Comparison of ENCODE assay signal across 16 mouse cellular contexts in the genomic region with DNA sequence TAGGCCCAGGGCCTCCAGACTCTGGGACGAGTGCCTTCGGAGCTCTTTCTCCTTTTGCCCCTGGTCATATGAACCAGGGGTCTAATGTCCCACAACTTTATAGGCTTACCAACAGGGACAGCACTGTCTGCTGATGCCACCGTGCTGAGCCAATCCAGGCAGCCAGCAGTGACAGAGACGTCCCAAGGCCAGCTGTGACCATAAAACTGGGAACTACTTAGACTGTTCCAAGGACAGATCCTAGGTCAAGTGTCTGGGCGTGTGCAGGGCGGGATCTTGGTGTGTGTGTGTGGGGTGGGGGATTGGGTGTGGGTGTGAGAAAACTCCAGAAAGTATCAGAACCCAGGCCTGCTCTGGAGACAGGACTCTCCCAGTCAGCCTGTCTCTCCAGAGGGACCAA. TPM values are rescaled to one million over a fixed set of nuclear protein-coding genes. Genes with fewer than 3 reads are reported as not detected.
A peak's percentile ranks its signal among the peaks of the same experiment; 100 is the strongest.
DNase-seq lines count a peak whose midpoint lies in the region; ATAC-seq and TF ChIP-seq lines count a peak whose summit lies in the region.
"Had no signal": no experiment of that assay in that cellular context is flagged by ENCODE, and none has a peak within 500 bp of the region (broad histone marks: within the 10 kb centered on the region; RNA-seq: fewer than 3 reads in every experiment).

No protein-coding gene starts in this region.

- ATAC-seq in forebrain, postnatal 0 days, result no peak
- no peak for ATAC-seq in heart, embryonic 15.5 days (replicated peaks; ENCODE audit: insufficient number of reproducible peaks, insufficient read depth, low FRiP score, low read depth)
- ATAC-seq in neural tube, embryonic 11.5 days (ENCODE audit: insufficient read depth, low FRiP score, low TSS enrichment), result no peak
- no peak for ATAC-seq in neural tube, embryonic 15.5 days (ENCODE audit: low FRiP score)
- no peak for ATAC-seq in erythroid progenitor cell, adult 5-6 weeks (replicated peaks; ENCODE audit: low FRiP score, poor library complexity, severe bottlenecking)
- ATAC-seq: liver, postnatal 0 days had no signal

- no peak overlapping the region for H3K9ac ChIP-seq in forebrain, postnatal 0 days
- 0 out of 2 replicates have a peak overlapping the region, but pooled peaks have one; percentile 4 for H3K9ac ChIP-seq in heart, embryonic 15.5 days
- peak overlapping the region; percentile 26; the same call in 1 of the 2 replicates for H3K9ac ChIP-seq in neural tube, embryonic 11.5 days (ENCODE audit: low read length)
- H3K9ac ChIP-seq in neural tube, embryonic 15.5 days (replicated peaks), result no peak overlapping the region
- H3K9ac ChIP-seq: limb, embryonic 13.5 days; liver, postnatal 0 days had no signal

- peak overlapping the region; percentile 27; the same call in 1 of the 2 replicates for H3K4me3 ChIP-seq in forebrain, embryonic 10.5 days
- no peak overlapping the region for H3K4me3 ChIP-seq in forebrain, postnatal 0 days (ENCODE audit: low read depth, low read length)
- no peak overlapping the region for H3K4me3 ChIP-seq in heart, embryonic 15.5 days
- no peak overlapping the region for H3K4me3 ChIP-seq in neural tube, embryonic 11.5 days (ENCODE audit: low read depth, low read length)
- H3K4me3 ChIP-seq in neural tube, embryonic 15.5 days (replicated peaks), result no peak overlapping the region
- H3K4me3 ChIP-seq: erythroblast, embryonic 14.5 days; limb, embryonic 13.5 days had no signal

- H3K27ac ChIP-seq in forebrain, embryonic 10.5 days, result peak overlapping the region; percentile 82
- H3K27ac ChIP-seq in forebrain, postnatal 0 days (ENCODE audit: low read depth, low read length), result no peak overlapping the region
- no peak overlapping the region for H3K27ac ChIP-seq in heart, embryonic 15.5 days
- no peak overlapping the region for H3K27ac ChIP-seq in neural tube, embryonic 11.5 days (ENCODE audit: low read depth, low read length)
- no peak overlapping the region for H3K27ac ChIP-seq in neural tube, embryonic 15.5 days (replicated peaks)
- H3K27ac ChIP-seq: limb, embryonic 13.5 days had no signal

- no peak overlapping the region for H3K4me2 ChIP-seq in forebrain, postnatal 0 days (ENCODE audit: low read depth)
- no peak overlapping the region for H3K4me2 ChIP-seq in heart, embryonic 15.5 days
- H3K4me2 ChIP-seq in neural tube, embryonic 11.5 days (ENCODE audit: low read depth), result no peak overlapping the region; the same call in 1 of the 2 replicates
- no peak overlapping the region for H3K4me2 ChIP-seq in neural tube, embryonic 15.5 days
- H3K4me2 ChIP-seq: limb, embryonic 13.5 days had no signal

- peaks cover 67% of the 10 kb centered on the region for H3K4me1 ChIP-seq in forebrain, embryonic 10.5 days
- H3K4me1 ChIP-seq in forebrain, postnatal 0 days (ENCODE audit: insufficient read depth), result peaks cover 11% of the 10 kb centered on the region
- H3K4me1 ChIP-seq in heart, embryonic 15.5 days (replicated peaks), result peaks cover 24% of the 10 kb centered on the region
- peaks cover 17% of the 10 kb centered on the region for H3K4me1 ChIP-seq in neural tube, embryonic 11.5 days (ENCODE audit: control insufficient read depth, insufficient read depth, low read length)
- H3K4me1 ChIP-seq in neural tube, embryonic 15.5 days, result peaks cover 32% of the 10 kb centered on the region

- H3K27me3 ChIP-seq in forebrain, embryonic 10.5 days (ENCODE audit: poor library complexity, severe bottlenecking), result peaks cover 76% of the 10 kb centered on the region
- no peaks in the 10 kb centered on the region for H3K27me3 ChIP-seq in forebrain, postnatal 0 days (ENCODE audit: insufficient read depth, low read length)
- H3K27me3 ChIP-seq in heart, embryonic 15.5 days, result peaks cover 29% of the 10 kb centered on the region
- H3K27me3 ChIP-seq in neural tube, embryonic 11.5 days (ENCODE audit: control insufficient read depth, insufficient read depth, low read length), result peaks cover 26% of the 10 kb centered on the region
- H3K27me3 ChIP-seq in neural tube, embryonic 15.5 days (replicated peaks), result peaks cover 31% of the 10 kb centered on the region

- H3K36me3 ChIP-seq in forebrain, embryonic 10.5 days (replicated peaks), result no peaks in the 10 kb centered on the region
- H3K36me3 ChIP-seq in forebrain, postnatal 0 days (ENCODE audit: insufficient read depth), result no peaks in the 10 kb centered on the region
- no peaks in the 10 kb centered on the region for H3K36me3 ChIP-seq in heart, embryonic 15.5 days
- H3K36me3 ChIP-seq in neural tube, embryonic 11.5 days (ENCODE audit: control insufficient read depth, insufficient read depth, low read length), result no peaks in the 10 kb centered on the region
- H3K36me3 ChIP-seq in neural tube, embryonic 15.5 days, result no peaks in the 10 kb centered on the region
- H3K36me3 ChIP-seq: G1E; limb, embryonic 13.5 days had no signal

- no peak for TF ChIP-seq CTCF in forebrain, postnatal 0 days (IDR thresholded peaks at IDR 0.05; ENCODE audit: low read depth)

- 74% methylated on average over 6 of the region's 6 CpGs for WGBS in forebrain, embryonic 10.5 days
- 87% methylated on average over 6 of the region's 6 CpGs for WGBS in forebrain, postnatal 0 days
- 78% methylated on average over 6 of the region's 6 CpGs for WGBS in heart, embryonic 15.5 days
- WGBS in neural tube, embryonic 11.5 days, result 58% methylated on average over 6 of the region's 6 CpGs
- 57% methylated on average over 6 of the region's 6 CpGs for WGBS in neural tube, embryonic 15.5 days

- H3K9me3 ChIP-seq in forebrain, embryonic 10.5 days, result no peaks in the 10 kb centered on the region
- no peaks in the 10 kb centered on the region for H3K9me3 ChIP-seq in forebrain, postnatal 0 days (ENCODE audit: low read length)
- H3K9me3 ChIP-seq in heart, embryonic 15.5 days (replicated peaks), result no peaks in the 10 kb centered on the region
- H3K9me3 ChIP-seq in neural tube, embryonic 11.5 days (ENCODE audit: control insufficient read depth, low read length), result no peaks in the 10 kb centered on the region
- H3K9me3 ChIP-seq in neural tube, embryonic 15.5 days (replicated peaks), result no peaks in the 10 kb centered on the region
- H3K9me3 ChIP-seq: G1E; limb, embryonic 13.5 days had no signal

- no peak for DNase-seq in forebrain, embryonic 10.5 days (ENCODE audit: extremely low spot score, low spot score)
- DNase-seq in forebrain, postnatal 0 days, result no peak
- no peak for DNase-seq in heart, adult 11 months
- DNase-seq in neural tube, embryonic 11.5 days (ENCODE audit: low spot score), result no peak
- no peak for DNase-seq in cerebellum, adult 9-11 months
- DNase-seq: B cell, adult 2 months; cerebellum, adult 2 months; gastrocnemius, postnatal 25 days; liver, postnatal 0 days; lung, postnatal 4 days had no signal

RNA-seq across cellular contexts. Expression of a gene that starts 35.2 kb away (rescaled TPM):
- 275 and 280 TPM in 2 replicates for polyA plus RNA-seq in forebrain, embryonic 10.5 days (2016; fragmentation: Nextera tagmentation; extraction: Ambion mirVana)
- 248 and 252 TPM in 2 replicates for total RNA-seq in forebrain, postnatal 0 days (2014; rRNA removed)
- polyA plus RNA-seq in forebrain, postnatal 0 days (2015; fragmentation: Nextera tagmentation; extraction: Ambion mirVana), result 286 and 290 TPM in 2 replicates
- 122 and 135 TPM in 2 replicates for polyA plus RNA-seq in heart, embryonic 15.5 days (2015; fragmentation: Nextera tagmentation; extraction: Ambion mirVana)
- polyA plus RNA-seq in neural tube, embryonic 11.5 days (2014; fragmentation: Nextera tagmentation; extraction: Ambion mirVana), result 248 and 255 TPM in 2 replicates
- 226 and 235 TPM in 2 replicates for polyA plus RNA-seq in neural tube, embryonic 15.5 days (2015; fragmentation: Nextera tagmentation; extraction: Ambion mirVana)
- total RNA-seq in erythroid progenitor cell, adult 5-6 weeks (2015; ENCODE audit: low replicate concordance), result 17.3 and 25.6 TPM in 2 replicates
- total RNA-seq in erythroid progenitor cell, adult 5-6 weeks (2017; ENCODE audit: low replicate concordance), result 8.2 and 10.0 TPM in 2 replicates

RNA-seq across cellular contexts. Expression of a gene that starts 46.5 kb away (rescaled TPM):
- 862 and 888 TPM in 2 replicates for polyA plus RNA-seq in forebrain, embryonic 10.5 days (2016; fragmentation: Nextera tagmentation; extraction: Ambion mirVana)
- 735 and 828 TPM in 2 replicates for total RNA-seq in forebrain, postnatal 0 days (2014; rRNA removed)
- polyA plus RNA-seq in forebrain, postnatal 0 days (2015; fragmentation: Nextera tagmentation; extraction: Ambion mirVana), result 1,247 and 1,523 TPM in 2 replicates
- polyA plus RNA-seq in heart, embryonic 15.5 days (2015; fragmentation: Nextera tagmentation; extraction: Ambion mirVana), result 1,507 and 2,028 TPM in 2 replicates
- 706 and 761 TPM in 2 replicates for polyA plus RNA-seq in neural tube, embryonic 11.5 days (2014; fragmentation: Nextera tagmentation; extraction: Ambion mirVana)
- 1,209 and 1,254 TPM in 2 replicates for polyA plus RNA-seq in neural tube, embryonic 15.5 days (2015; fragmentation: Nextera tagmentation; extraction: Ambion mirVana)
- total RNA-seq in erythroid progenitor cell, adult 5-6 weeks (2015; ENCODE audit: low replicate concordance), result 226 and 267 TPM in 2 replicates
- 106 and 241 TPM in 2 replicates for total RNA-seq in erythroid progenitor cell, adult 5-6 weeks (2017; ENCODE audit: low replicate concordance)

Comparison
In these comparisons a context has a peak if more than half of its experiments do, and no peak if none do; other contexts are left out.
1. H3K9ac ChIP-seq: peak in heart, embryonic 15.5 days (single experiment) and neural tube, embryonic 11.5 days (single experiment); none in forebrain, postnatal 0 days (single experiment) and neural tube, embryonic 15.5 days (single experiment).